Mouse (Mus musculus) frontal cortex, postnatal 14 days (tissue): Measurements from ENCODE around the gene Ntf5.
A peak's percentile ranks its signal among the peaks of the same experiment; 100 is the strongest.

Source experiments
- DNase-seq, 2 experiments: peaks; one replicate each; pipeline ENCODE4 v3.0.0; 2022; ENCODE audit warnings: low spot score in 2 of 2

The Ntf5 gene

DNA sequence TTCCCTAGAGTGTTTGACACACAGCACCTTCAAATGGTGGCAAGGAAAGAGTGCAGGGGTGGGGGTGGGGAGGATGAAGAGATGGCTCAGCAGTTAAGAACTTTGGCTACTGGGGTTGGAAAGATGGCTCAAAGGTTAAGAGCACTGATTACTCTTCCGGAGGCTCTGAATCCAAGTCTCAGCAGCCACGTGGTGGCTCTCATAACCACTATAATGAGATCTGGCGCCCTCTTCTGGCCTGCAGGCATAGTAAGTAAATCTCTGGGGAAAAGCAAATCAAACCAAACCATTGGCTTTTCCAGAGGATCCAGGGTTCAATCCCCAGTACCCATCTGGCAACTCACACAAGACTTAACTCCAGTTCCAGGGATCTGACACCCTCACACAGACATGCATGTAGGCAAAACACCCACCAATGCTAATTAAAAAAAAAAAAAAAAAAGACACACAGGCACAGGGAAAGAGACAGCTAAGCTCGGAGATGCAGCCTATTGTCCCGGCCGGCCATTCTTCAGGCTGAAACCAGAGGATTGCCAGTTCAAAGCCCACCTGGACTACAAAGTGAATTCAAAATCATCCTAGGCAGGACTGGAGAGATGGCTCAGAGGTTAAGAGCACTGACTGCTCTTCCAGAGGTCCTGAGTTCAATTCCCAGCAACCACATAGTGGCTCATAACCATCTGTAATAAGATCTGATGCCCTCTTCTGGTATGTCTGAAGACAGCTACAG lies 9.8 kb upstream of the Ntf5 start:
- DNase-seq, result no peak

DNA sequence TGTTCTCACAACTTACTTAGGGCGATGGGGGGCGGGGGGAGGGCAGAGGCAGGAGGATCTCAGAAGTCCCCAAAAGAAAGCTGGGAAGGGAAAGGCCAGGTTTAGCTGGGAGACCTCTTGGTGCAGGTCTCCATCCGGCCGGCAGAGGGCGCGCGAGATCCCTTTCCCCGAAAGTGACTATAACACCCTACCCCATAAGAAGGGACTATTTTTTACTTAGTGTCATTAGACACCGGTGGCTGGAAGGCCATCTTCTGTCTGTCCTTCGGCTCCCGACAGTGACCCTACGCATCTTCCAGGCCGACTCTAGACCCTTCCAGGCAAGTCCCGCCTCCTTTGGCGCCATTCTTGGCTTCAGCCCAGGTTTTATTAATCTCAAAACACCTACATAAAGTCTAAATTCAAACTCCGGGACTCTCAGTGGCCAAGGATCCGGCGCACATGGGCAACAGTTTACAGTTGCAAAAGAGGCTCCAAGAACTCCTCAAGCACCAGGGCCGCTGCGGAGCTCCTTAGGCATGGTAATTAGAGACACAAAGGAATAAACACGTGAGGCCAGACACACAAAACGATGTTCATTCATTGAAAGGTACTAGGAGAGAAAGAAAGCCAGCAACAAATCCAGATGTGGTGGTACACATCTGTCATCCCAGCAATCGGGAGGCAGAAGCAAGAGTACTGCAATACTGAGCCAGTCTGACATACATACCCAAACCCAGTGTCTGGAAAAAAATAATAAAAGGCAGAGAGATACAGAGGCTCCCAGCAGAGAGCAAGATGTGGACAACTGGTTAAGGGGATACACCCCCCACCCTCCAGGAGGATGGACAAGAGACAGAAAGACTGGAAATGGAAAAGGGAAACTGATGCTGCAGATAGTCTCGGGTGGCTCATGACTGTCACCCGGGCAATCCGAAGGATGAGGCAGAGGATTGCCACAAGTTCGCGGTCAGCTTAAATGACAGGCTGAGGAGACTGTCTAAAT lies 8.1 kb upstream of the Ntf5 start, which contains the start of gene Kcna7:
Gene Kcna7 (plus strand): TSS at position 563 of the 985 bp plus-strand sequence.
- peak in 1 of 2 experiments; percentile 57 for DNase-seq

DNA sequence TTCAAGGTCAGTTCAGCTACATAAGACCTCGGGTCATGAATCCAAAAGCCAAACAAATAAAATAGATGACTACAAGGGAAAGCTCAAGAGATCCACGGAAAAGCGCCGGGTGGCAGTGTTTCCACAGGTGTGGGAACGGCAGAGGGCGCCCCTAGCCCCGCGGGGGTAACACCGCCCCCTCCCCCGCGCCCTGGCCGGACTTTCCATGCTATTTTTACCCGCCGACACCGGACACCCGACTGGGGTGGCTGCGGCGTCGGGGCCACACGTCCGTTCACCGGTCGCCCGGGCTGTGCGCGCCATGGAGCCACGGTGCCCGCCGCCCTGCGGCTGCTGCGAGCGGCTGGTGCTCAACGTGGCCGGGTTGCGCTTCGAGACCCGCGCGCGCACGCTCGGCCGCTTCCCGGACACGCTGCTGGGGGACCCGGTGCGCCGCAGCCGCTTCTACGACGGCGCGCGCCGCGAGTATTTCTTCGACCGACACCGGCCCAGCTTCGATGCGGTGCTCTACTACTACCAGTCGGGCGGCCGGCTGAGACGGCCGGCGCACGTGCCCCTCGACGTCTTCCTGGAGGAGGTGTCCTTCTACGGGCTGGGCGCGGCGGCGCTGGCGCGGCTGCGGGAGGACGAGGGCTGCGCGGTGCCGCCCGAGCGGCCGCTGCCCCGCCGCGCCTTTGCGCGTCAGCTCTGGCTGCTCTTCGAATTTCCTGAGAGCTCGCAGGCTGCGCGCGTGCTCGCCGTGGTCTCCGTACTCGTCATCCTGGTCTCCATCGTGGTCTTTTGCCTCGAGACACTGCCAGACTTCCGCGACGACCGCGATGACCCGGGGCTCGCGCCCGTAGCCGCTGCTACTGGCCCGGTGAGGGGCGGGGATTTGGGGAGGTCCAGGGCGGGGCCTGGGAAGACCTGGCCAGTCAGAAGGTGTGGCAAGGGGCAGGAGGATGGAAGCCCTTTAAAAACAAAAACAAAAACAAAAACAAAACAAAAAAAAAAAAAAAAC lies 7.0 kb upstream of the Ntf5 start:
- no peak for DNase-seq

GRCm38 (mm10) chr7:45407836-45408235 lies 5.7 kb upstream of the Ntf5 start:
- no peak for DNase-seq

DNA sequence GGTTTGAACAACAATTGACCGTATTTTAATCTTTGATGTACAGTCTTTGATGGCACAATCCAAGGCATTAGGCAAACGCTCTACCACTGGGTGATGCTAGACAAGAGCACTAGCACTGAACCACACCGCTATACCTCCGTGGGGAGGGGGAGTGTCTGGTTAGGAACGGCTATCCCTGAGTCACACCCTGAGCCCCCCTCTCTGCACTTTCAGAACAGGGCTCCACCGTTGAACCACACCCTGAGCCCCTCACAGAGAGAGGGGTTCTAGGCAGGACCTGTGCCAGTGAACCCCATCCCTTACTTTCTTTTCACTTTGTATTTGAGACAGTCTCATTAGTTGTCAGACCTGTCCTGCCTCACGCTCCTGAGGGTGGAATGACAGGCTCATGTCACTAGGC lies 5.1 kb upstream of the Ntf5 start:
- DNase-seq, result no peak

DNA sequence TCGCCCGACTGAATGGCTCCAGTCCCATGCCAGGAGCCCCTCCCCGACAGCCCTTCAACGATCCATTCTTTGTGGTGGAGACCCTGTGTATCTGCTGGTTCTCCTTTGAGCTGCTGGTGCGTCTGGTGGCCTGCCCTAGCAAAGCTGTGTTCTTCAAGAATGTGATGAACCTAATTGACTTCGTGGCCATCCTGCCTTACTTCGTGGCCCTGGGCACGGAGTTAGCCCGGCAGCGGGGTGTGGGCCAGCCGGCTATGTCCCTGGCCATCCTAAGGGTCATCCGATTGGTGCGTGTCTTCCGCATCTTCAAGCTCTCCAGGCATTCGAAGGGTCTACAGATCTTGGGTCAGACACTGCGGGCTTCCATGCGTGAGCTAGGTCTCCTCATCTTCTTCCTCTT lies 4.5 kb upstream of the Ntf5 start:
- no peak for DNase-seq

- no peak for DNase-seq
These were observed 3.9 kb upstream of the Ntf5 start for GRCm38 (mm10) chr7:45409497-45410163.

DNA sequence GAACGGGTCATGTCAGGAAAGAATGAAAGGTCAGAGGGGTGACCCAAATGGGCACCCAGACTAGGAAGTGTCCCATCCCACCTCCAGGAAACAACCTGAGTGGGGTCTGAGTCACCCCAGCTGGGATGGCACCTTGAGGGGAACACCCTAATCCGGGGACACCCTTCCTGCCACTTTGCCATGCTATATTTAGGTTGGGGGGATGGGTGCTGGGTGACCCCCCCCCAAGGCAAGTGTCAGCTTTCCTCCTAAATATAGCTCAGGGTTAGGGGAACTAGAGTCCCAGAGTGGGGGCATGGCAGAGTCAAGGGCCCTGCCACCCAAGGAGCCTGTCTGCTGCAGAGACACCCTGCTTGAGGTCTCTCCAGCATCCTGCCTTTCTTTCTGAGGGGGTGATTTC lies 1.1 kb upstream of the Ntf5 start:
- no peak for DNase-seq

DNA sequence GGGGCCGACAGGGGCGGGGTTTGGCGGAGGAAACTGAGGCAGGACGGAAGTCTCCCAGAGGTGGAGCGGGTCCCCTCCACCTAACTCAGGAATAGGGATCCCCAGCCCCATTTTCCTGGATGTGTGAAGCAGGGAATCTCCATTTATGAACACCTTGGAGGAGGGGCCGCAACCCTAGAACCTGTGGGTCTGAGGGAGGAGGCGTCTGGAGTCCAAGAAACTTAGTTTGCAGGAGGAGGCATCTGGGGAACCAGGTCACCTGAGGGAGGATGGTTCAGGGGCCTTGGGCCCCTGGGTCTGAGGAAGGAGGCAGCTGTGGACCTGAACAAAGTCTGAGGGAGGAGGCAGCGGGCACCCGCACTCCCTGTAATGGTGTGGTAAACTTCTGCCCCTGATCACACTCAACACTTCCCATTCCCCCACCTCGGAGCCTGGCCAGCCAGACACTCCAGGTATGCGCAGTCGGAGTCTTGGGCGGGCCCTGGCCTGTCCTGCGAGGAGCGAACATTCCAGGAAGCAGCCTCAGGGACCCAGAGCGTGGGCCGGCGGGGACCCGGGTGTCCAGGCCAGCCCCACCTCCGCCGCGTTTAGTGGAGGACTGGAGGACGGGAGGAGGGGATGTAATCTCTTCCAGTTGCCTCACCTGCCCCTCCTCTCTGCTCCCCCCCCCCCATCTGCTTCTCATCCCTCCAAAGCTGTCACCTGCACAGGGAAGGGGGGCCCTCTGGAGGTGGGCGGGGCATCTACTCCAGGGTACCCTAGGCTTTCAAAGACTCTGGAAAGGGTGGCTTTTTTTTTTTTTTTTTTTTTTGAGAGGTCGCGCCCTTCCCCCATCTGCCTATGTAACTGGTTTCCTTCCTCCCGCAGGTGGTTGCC lies 607 bp downstream of the Ntf5 start:
- DNase-seq, result no peak

DNA sequence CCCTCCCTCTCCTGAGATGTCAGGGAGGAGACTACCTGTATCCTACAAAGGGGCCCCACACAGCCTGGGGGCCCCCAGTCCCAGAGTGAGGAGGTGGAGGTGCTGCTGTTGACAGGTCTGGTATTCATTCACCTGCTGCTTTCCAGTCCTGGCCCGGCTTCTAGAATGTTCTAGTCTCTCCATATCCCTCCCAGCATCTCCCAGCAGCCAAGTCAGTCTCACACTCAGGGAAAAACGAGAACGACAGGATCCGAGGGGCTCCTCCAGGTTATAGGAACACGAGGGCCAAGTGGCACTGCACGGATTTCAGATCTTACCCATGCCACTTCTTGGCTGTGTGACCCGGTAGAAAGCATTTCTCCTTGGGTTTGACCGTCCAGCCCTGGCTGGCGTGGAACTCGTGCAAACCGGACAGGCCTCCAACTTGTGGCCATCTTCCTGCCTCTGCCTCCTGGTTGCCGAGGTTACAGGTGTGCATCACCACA lies 1.3 kb downstream of the Ntf5 start:
- no peak for DNase-seq

DNA sequence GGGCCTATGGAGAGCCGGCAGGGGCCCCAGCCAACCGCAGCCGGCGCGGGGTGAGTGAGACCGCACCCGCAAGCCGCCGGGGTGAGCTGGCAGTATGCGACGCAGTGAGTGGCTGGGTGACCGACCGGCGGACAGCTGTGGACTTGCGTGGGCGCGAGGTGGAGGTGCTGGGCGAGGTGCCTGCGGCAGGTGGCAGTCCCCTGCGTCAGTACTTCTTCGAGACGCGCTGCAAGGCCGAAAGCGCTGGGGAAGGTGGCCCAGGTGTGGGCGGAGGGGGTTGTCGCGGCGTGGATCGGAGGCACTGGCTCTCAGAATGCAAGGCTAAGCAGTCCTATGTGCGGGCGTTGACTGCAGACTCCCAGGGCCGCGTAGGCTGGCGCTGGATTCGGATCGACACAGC lies 2.1 kb downstream of the Ntf5 start:
- DNase-seq, result no peak

DNA sequence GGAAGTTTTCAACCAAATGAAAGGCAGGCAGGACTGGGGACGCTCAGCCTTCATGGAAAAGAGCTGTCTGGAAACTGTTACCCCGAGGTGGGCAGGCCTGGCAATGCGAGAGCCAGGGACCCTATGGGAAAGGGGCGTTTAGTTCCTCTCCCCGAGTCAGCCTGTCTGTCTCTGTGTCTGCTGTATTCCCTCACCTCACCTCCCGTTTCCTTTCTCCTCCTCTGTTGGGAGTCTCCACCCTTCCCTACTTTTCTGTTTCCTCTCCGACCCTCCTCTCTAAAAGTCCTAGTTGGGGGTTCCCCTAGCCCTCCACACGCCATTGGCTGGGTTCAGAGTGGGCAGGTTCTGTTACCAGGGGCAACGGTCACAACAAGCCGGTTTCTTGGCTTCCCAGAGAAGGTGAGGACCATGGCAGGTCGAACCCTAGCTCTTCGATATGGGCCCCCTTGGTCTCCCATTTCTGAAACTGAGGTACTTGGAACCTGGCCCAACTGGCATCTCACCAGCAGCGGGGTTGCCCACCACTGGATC lies 4.5 kb downstream of the Ntf5 start:
- DNase-seq, result no peak

DNA sequence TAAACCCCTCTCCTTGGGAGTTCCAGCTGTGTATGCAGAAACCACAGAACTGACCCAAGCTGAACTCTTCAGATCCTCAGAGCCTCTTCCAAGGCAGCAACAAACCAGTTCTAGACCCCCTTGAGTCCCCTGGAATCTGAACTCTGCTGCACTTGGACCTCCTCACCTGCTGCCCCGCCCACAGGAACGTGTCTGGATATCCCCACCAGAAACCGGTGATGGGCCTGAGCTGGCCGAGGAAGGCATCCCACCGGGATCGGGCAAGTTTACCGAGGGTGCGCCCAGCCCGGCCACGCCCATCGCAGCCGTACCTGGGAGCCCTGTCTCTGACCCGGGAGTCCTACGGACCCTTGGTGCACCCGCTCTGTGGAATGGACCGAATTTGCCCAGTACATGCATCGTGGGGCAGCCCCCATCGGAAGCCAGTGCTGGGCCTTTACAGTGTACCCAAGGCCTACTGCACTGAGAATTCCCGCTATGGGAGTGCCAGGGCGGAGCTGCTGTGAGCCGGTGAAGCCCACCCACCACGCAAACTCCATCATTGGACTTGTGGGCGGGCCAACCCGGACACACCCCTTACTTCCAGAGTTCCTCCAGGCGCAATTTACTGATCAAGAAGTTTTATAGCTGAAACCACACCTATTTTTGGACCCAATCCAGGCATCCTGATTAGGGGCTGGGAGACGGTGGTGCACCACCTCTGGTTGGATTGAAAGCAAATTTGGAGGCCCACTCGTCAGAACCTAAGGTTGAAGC lies 6.5 kb downstream of the Ntf5 start:
- DNase-seq, result no peak

GRCm38 (mm10) chr7:45420615-45420919 lies 7.1 kb downstream of the Ntf5 start, which contains the start of gene Lhb:
Gene Lhb, plus strand, starts transcription at chr7:45420820.
- DNase-seq, result no peak

- no peak for DNase-seq
These were observed 7.7 kb downstream of the Ntf5 start for GRCm38 (mm10) chr7:45421194-45421593.

DNA sequence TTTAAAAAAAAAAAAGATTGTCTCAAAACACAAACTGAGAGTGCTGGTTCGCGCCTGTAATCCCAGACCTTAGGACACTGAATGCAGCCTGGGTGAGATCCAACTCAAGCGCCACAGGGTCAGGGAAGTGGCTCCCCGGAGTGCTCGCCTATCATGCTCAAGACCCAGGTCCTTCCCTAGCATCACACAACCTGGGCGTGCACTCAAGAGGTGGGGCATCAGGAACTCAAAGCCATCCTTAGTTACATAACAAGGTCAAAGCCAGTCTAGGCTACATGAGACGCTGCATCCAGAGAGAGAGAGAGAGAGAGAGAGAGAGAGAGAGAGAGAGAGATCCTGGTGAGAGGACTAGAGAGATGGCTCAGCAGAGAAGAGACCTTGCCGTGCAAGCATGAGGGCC lies 13.1 kb downstream of the Ntf5 start:
- DNase-seq, result no peak

GRCm38 (mm10) chr7:45433835-45434202 lies 20.3 kb downstream of the Ntf5 start:
- DNase-seq, result no peak

DNA sequence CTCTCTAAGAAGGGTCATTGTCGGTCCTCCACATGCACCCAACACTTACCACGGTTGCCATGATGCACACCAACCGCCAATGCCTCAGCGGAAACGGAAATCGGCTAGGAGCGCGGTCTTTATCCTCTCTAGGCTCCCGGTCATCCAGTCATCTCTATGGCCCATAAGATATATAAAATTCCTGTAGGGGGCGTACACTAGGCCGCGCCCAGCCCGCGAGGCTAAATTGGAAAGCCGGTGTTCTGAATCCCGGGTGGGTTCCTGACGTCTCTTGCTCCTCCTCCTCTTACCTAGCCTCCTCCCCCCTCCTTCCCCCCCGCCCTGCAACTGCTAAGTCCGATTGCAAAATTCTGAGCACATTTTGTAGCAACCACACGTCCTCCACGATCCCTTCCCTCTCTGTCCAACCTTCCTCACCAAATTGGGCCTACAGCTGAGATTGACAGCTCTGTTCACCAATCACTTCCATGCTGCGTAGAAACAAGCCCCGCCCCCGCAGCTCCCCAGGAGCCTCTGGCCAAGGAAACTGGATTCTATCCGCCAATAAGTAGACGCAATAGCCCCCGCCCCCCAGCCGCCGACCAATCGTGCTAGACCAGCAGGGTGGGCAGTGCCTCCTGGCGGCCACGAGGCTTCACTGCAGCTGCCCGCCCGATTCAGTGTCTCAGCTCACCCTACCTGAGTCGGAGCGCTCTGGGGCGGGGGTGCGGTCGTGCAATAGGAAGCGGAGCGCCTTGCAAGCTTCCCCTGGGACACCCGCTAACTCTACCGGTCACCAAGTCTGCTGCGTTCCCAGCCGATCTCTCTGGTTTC lies 20.9 kb downstream of the Ntf5 start, which contains the start of gene Gys1:
Gene Gys1 (plus strand): TSS at position 642 of the 813 bp plus-strand sequence.
- peak; percentile 100 for DNase-seq
